Mouse (Mus musculus) E14TG2a.4 (cell line): ENCODE results near the gene Vmn1r3.
"Not testable (repeated sequence)": the region's sequence is repeated elsewhere in the genome, so short reads cannot be mapped to it uniquely, and the experiment has no call there.

Experiments
- H3K27me3 ChIP-seq: 2 replicates; pipeline ENCODE4 v1.6.1; 2014; ENCODE audit warnings: low read length, control low read depth; ENCODE audit not compliant: insufficient read depth
- H3K36me3 ChIP-seq: 2 replicates; pipeline ENCODE4 v1.6.1; 2014; ENCODE audit warnings: low read length, control low read depth; ENCODE audit not compliant: insufficient read depth
- H3K4me1 ChIP-seq: replicated peaks from 2 replicates; pipeline ENCODE4 v1.6.1; 2014; ENCODE audit warnings: low read depth, low read length, control low read depth
- H3K4me3 ChIP-seq: replicated peaks from 2 replicates; pipeline ENCODE4 v1.5.1; 2014; ENCODE audit warnings: mild to moderate bottlenecking, low read length
- H3K9me3 ChIP-seq: 2 replicates; pipeline ENCODE4 v1.6.1; 2014; ENCODE audit warnings: low read length, control low read depth
- CTCF ChIP-seq: conservative IDR thresholded peaks from 2 replicates; pipeline ENCODE4 v1.5.1; 2014; ENCODE audit warnings: low read length
- NANOG ChIP-seq: IDR thresholded peaks from 2 replicates; pipeline ENCODE4 v1.6.1; 2014; ENCODE audit warnings: borderline replicate concordance, low read length, mixed read lengths
- POU5F1 ChIP-seq: IDR thresholded peaks from 2 replicates; pipeline ENCODE4 v1.6.1; 2014; ENCODE audit warnings: low read length, borderline replicate concordance

Gene Vmn1r3

GRCm38 (mm10) chr4:3209643-3210217 is 24.6 kb upstream of the Vmn1r3 start:
- H3K27me3 ChIP-seq, H3K9me3 ChIP-seq, H3K36me3 ChIP-seq, H3K4me3 ChIP-seq, H3K4me1 ChIP-seq: not testable (repeated sequence)

- H3K36me3 ChIP-seq, H3K4me3 ChIP-seq, H3K4me1 ChIP-seq, H3K27me3 ChIP-seq: not testable (repeated sequence)
- H3K9me3 ChIP-seq: peaks cover 63% of the 10 kb centered on the region
Measured at GRCm38 (mm10) chr4:3176746-3177490, 8.2 kb downstream of the Vmn1r3 start.

- peaks cover 59% of the 10 kb centered on the region for H3K9me3 ChIP-seq
- H3K4me3 ChIP-seq, H3K36me3 ChIP-seq, H3K27me3 ChIP-seq, H3K4me1 ChIP-seq: not testable (repeated sequence)
Measured at GRCm38 (mm10) chr4:3176195-3176594, 9.0 kb downstream of the Vmn1r3 start.

- H3K36me3 ChIP-seq, H3K27me3 ChIP-seq, H3K4me1 ChIP-seq, H3K4me3 ChIP-seq: not testable (repeated sequence)
- H3K9me3 ChIP-seq: peaks cover 55% of the 10 kb centered on the region
Measured at GRCm38 (mm10) chr4:3175756-3176155, 9.4 kb downstream of the Vmn1r3 start.

GRCm38 (mm10) chr4:3174586-3174985 is 10.6 kb downstream of the Vmn1r3 start:
- peaks cover 43% of the 10 kb centered on the region for H3K9me3 ChIP-seq
- H3K4me1 ChIP-seq, H3K27me3 ChIP-seq, H3K36me3 ChIP-seq, H3K4me3 ChIP-seq: not testable (repeated sequence)

GRCm38 (mm10) chr4:3167020-3167419 is 18.1 kb downstream of the Vmn1r3 start, which contains the start of gene Vmn1r2:
Gene Vmn1r2 (plus strand): TSS chr4:3167320.
- not testable (repeated sequence) for H3K9me3 ChIP-seq, H3K36me3 ChIP-seq, H3K4me3 ChIP-seq, H3K27me3 ChIP-seq, H3K4me1 ChIP-seq

- Histone ChIP-seq H3K9me3 (peaks cover 10% of the 10 kb centered on the region), H3K27me3 (no peaks in the 10 kb centered on the region), H3K4me3 (no peak overlapping the region), H3K36me3 (no peaks in the 10 kb centered on the region), H3K4me1 (no peaks in the 10 kb centered on the region)
- TF ChIP-seq POU5F1 (no peak), NANOG (no peak), CTCF (no peak)
Measured at GRCm38 (mm10) chr4:3165046-3165445, 20.1 kb downstream of the Vmn1r3 start.

- not testable (repeated sequence) for H3K4me1 ChIP-seq, H3K36me3 ChIP-seq, H3K27me3 ChIP-seq, H3K9me3 ChIP-seq, H3K4me3 ChIP-seq
Measured at GRCm38 (mm10) chr4:3164429-3164828, 20.7 kb downstream of the Vmn1r3 start.

GRCm38 (mm10) chr4:3153320-3153719 is 31.8 kb downstream of the Vmn1r3 start:
- not testable (repeated sequence) for H3K9me3 ChIP-seq, H3K36me3 ChIP-seq, H3K4me3 ChIP-seq, H3K4me1 ChIP-seq, H3K27me3 ChIP-seq

GRCm38 (mm10) chr4:3147926-3148325 is 37.2 kb downstream of the Vmn1r3 start:
- H3K9me3 ChIP-seq, H3K4me3 ChIP-seq, H3K36me3 ChIP-seq, H3K4me1 ChIP-seq, H3K27me3 ChIP-seq: not testable (repeated sequence)
